In genomic region chr6:7555688-7556476, GRCm38 (mm10) we compare ENCODE assay signal across 10 mouse cellular contexts. TPM values are rescaled to one million over a fixed set of nuclear protein-coding genes. Genes with fewer than 3 reads are reported as not detected.
DNase-seq lines count a peak whose midpoint lies in the region; ATAC-seq and TF ChIP-seq lines count a peak whose summit lies in the region.
"Had no signal": no experiment of that assay in that cellular context is flagged by ENCODE, and none has a peak within 500 bp of the region (broad histone marks: within the 10 kb centered on the region; RNA-seq: fewer than 3 reads in every experiment).

No protein-coding gene starts in this region.

- peak; percentile 12; the same call in 1 of the 2 replicates for ATAC-seq in kidney, embryonic 16.5 days (ENCODE audit: low FRiP score, low TSS enrichment)
- ATAC-seq in embryonic facial prominence, embryonic 14.5 days (ENCODE audit: low read depth): no peak

- no peak overlapping the region for H3K27ac ChIP-seq in kidney, embryonic 16.5 days (ENCODE audit: low read length)
- H3K27ac ChIP-seq in embryonic facial prominence, embryonic 14.5 days (replicated peaks; ENCODE audit: low read depth, low read length): no peak overlapping the region
- H3K27ac ChIP-seq in limb, embryonic 10.5 days: peak overlapping the region; percentile 28
- no peak overlapping the region for H3K27ac ChIP-seq in gastrocnemius, adult 2 months

- intact Hi-C loops in left cerebral cortex, postnatal 36 days (cut with DNase I): no loop called here
- intact Hi-C loops in gastrocnemius, adult 2 months (cut with DNase I): no loop called here

- H3K4me1 ChIP-seq in kidney, embryonic 16.5 days (ENCODE audit: insufficient read depth, low read length): peaks cover 11% of the 10 kb centered on the region
- H3K4me1 ChIP-seq in embryonic facial prominence, embryonic 14.5 days (ENCODE audit: control insufficient read depth, insufficient read depth, low read length): peaks cover 20% of the 10 kb centered on the region
- peaks cover 44% of the 10 kb centered on the region for H3K4me1 ChIP-seq in limb, embryonic 10.5 days

- DNase-seq in kidney, postnatal 36 days: no peak
- DNase-seq in embryonic facial prominence, embryonic 14.5 days (ENCODE audit: low spot score): peak; percentile 9
- DNase-seq in limb, embryonic 10.5 days (ENCODE audit: low spot score): peak; percentile 41
- DNase-seq in retina, postnatal 7 days (ENCODE audit: low read depth, low spot score): peak; percentile 21
- no peak for DNase-seq in thymus, postnatal 36 days
- DNase-seq in left cerebral cortex, postnatal 36 days (ENCODE audit: low spot score in 2 of 2): no peak
- DNase-seq in gastrocnemius, adult 2 months: no peak

- H3K4me2 ChIP-seq in kidney, embryonic 16.5 days (replicated peaks; ENCODE audit: low read depth, low read length): peak overlapping the region; percentile 50
- H3K4me2 ChIP-seq in embryonic facial prominence, embryonic 14.5 days (ENCODE audit: low read depth, low read length): peak overlapping the region; percentile 65

- WGBS in kidney, embryonic 16.5 days: 2% methylated on average over 25 of the region's 25 CpGs
- 1% methylated on average over 25 of the region's 25 CpGs for WGBS in embryonic facial prominence, embryonic 14.5 days
- 2% methylated on average over 25 of the region's 25 CpGs for WGBS in limb, embryonic 10.5 days

- no peak overlapping the region for H3K9ac ChIP-seq in kidney, embryonic 16.5 days (replicated peaks; ENCODE audit: low read length)
- H3K9ac ChIP-seq in embryonic facial prominence, embryonic 14.5 days (ENCODE audit: low read depth, low read length): peak overlapping the region; percentile 45

- peak overlapping the region; percentile 34 for H3K4me3 ChIP-seq in kidney, embryonic 16.5 days (ENCODE audit: low read length)
- peak overlapping the region; percentile 39 for H3K4me3 ChIP-seq in embryonic facial prominence, embryonic 14.5 days (ENCODE audit: low read depth, low read length)
- H3K4me3 ChIP-seq in limb, embryonic 10.5 days: peak overlapping the region; percentile 50
- H3K4me3 ChIP-seq in gastrocnemius, adult 2 months: no peak overlapping the region

- H3K36me3 ChIP-seq in kidney, embryonic 16.5 days (ENCODE audit: insufficient read depth, low read length): no peaks in the 10 kb centered on the region
- no peaks in the 10 kb centered on the region for H3K36me3 ChIP-seq in embryonic facial prominence, embryonic 14.5 days (ENCODE audit: control insufficient read depth, insufficient read depth, low read length)
- H3K36me3 ChIP-seq in limb, embryonic 10.5 days: no peaks in the 10 kb centered on the region

- peaks cover 38% of the 10 kb centered on the region for H3K27me3 ChIP-seq in kidney, embryonic 16.5 days (ENCODE audit: insufficient read depth, low read length)
- peaks cover 38% of the 10 kb centered on the region for H3K27me3 ChIP-seq in embryonic facial prominence, embryonic 14.5 days (replicated peaks; ENCODE audit: control insufficient read depth, insufficient read depth, low read length)
- H3K27me3 ChIP-seq in limb, embryonic 10.5 days (ENCODE audit: low read depth, poor library complexity, severe bottlenecking): peaks cover 39% of the 10 kb centered on the region

- no peaks in the 10 kb centered on the region for H3K9me3 ChIP-seq in kidney, embryonic 16.5 days (ENCODE audit: low read length)
- H3K9me3 ChIP-seq in embryonic facial prominence, embryonic 14.5 days (ENCODE audit: control insufficient read depth, low read length): no peaks in the 10 kb centered on the region
- H3K9me3 ChIP-seq in limb, embryonic 10.5 days (replicated peaks): no peaks in the 10 kb centered on the region

- no peak for TF ChIP-seq CTCF in gastrocnemius, adult 2 months (IDR thresholded peaks at IDR 0.05)

RNA-seq across cellular contexts. Expression of gene Tac1, which starts 1.2 kb away (rescaled TPM):
- 0.21 and 0.42 TPM in 2 replicates for polyA plus RNA-seq in kidney, embryonic 16.5 days (2015; fragmentation: Nextera tagmentation; extraction: Ambion mirVana)
- 17.0 and 18.0 TPM in 2 replicates for polyA plus RNA-seq in embryonic facial prominence, embryonic 14.5 days (2014; fragmentation: Nextera tagmentation; extraction: Ambion mirVana)
- 2.7 and 5.5 TPM in 2 replicates for polyA plus RNA-seq in limb, embryonic 10.5 days (2016; fragmentation: Nextera tagmentation; extraction: Ambion mirVana)
- 10 to 100 TPM; 24.3 to 66.7 TPM for total RNA-seq in left cerebral cortex, postnatal 36 days (2021)
- not detected for total RNA-seq in gastrocnemius, adult 2 months (2021)
- total RNA-seq: hematopoietic stem cell, adult 5-6 weeks; megakaryocyte-erythroid progenitor cell, adult 5-6 weeks had no signal

Comparison
In these comparisons a context has a peak if more than half of its experiments do, and no peak if none do; other contexts are left out.
1. DNase-seq: peak in embryonic facial prominence, embryonic 14.5 days (single experiment), limb, embryonic 10.5 days (single experiment) and retina, postnatal 7 days (single experiment); none in kidney, postnatal 36 days (0 of 2), thymus, postnatal 36 days (0 of 2), left cerebral cortex, postnatal 36 days (0 of 2) and gastrocnemius, adult 2 months (single experiment).